Mouse (Mus musculus) ES-CJ7 (cell line): ENCODE data around the gene Trf.

Source experiments
- DNase-seq: peaks from one replicate; pipeline ENCODE4 v3.0.0; 2011; ENCODE audit warnings: low read depth, low spot score

The Trf gene

DNA sequence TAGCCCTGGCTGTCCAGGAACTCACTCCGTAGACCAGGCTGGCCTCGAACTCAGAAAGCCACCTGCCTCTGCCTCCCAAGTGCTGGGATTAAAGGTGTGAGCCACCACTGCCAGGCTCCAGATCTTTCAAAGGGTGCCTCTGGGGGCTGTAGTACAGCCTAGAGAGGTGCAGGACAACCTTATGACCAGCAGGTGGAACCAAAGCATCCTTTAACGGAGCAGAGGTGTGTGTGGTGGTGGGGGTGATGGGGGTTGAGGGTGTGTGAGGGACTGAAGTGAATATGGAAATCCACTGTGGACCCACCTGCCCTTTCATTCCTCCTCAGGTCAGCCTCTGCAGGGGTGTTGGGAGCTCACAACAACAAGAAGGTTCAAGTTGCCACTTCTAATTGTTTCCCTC is 4.8 kb downstream of the Trf start:
- DNase-seq, result peak; percentile 71

DNA sequence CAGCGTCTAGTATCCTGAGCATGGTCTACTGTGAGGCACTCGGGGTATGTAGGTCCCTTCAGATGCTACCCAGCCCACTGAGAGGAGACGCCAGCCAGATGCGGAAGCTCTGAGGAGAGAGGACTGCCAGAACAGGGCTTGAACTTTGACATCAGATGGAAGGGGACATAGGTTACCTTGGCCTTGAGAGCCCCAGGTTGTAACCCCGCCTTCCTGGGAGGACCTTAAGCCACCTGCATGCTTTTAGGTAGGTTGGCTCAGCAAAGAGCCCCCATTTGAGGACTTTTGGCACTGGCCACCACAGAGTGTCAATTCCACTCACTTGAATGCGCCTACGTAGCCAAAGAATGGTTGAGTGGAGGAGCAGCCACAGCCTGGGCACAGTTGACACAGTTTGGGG is 5.5 kb downstream of the Trf start:
- no peak for DNase-seq

DNA sequence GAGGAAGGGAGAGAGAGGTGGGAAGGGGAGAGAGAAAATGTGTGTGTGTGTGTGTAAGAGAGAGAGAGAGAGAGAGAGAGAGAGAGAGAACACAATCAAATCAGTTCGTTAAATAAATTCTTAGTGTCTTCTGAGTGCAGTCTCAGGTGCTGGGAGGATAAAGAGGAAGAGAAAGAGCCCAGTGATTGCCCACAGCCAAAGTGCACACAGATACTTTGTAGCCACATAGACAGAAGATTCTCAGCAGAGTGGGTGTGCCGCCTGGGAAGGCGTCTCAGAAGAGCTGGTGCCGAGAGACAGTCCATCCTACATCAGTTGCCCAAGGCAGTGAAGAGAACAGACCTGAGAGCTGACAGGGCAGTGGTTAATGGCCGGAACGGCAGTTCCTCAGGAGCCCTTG is 16.0 kb downstream of the Trf start:
- DNase-seq, result no peak

DNA sequence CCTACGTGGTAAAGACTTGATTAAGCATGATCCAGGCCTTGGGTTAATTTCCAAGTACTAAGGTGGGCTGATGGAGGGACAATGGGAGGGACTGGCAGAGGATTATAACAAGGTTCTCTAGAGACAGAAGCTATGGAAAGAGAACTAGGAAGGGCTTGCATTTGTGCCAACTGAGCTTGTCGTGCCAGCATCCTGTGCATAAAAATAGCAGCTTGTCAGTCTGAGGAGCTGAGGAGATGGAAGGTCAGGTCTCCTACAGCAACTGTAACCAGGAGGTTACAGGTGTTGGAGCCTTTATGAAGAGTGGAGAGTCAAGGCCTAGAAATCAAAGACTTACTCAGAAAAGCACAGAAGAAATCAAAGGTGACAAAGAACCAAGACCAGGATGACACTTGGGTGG is 16.6 kb downstream of the Trf start:
- no peak for DNase-seq

DNA sequence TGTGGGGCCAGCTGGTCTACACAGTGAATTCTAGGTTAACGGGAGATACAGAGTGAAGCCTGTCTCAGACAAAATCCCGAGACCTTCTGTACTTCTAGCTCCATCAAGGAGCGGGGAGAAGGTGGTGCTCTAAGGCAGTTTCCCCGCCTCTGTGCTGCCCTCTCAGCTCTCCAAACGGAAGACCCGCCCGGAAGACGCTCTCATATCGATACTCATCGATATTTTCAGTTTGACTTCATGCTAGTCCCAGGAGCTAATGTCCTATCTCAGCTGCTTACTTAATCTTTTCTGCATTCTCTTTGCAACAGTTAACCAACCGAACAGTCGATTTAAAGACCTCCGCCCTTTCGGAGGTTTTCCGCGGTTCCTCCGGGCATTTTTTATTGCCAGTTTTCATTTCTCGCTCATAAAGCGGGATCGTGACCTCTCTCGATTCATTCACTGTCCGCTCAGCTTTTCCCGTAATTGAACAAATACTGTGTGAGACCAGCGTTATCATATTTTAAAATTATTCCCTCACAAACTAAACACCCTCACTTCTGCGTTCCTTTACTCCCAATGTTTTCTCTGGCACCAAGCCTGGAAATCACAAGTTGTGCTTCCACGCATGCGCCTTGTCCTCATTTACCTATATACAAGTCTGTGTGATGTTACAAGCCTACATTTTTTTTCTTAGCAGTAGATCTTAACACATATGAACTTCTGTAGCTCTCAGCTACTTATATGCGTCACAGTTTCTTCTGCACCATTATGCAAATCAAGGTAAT is 17.4 kb downstream of the Trf start:
- DNase-seq, result no peak

DNA sequence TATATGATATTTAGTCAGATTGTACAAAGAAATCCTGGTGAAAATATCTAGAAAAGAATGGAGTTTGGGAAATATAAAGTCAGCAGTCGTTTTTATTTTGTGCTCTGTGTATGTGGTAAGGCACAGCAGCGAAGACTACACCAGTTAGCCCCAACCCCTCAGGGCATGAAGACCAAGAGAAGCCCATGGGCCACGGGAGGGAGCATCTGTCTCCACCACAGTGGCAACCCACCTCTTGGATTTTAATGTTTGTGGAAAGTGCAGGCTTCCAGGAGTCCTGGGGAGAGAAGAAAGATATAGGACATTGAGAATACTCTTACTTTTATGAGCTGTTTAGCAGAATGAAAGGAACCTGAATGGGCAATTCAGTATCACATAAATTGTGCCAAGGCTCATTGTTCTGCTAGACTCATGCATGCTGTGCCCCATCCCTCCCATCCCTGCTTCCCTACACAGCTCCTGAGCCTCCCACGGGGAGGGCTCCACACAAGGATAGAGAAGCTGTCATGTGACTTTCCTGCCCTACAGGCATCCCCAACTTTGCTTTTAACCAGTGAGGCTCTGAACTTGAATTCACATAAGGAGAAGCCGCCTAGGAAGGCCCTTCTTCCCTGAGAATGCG is 21.3 kb downstream of the Trf start:
- DNase-seq, result no peak

DNA sequence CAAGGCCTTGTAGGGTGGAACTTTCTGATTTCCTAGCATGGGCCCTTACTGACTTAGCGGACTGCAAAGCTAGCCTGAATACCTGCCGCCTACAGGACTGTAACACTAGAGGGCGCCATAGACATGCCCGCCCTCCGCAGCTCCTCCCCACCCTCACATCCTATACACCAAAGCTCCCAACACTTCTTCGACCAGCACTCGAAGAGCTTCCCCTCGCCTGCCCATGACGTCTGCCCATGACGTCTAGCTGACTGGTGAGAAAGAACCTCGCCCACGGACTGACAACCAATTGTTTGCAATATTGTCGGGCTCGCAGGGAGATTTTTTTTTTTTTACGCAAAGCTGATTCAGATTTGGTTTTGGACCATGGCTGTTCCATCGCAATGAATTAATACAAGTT is 22.4 kb downstream of the Trf start:
- peak; percentile 91 for DNase-seq

DNA sequence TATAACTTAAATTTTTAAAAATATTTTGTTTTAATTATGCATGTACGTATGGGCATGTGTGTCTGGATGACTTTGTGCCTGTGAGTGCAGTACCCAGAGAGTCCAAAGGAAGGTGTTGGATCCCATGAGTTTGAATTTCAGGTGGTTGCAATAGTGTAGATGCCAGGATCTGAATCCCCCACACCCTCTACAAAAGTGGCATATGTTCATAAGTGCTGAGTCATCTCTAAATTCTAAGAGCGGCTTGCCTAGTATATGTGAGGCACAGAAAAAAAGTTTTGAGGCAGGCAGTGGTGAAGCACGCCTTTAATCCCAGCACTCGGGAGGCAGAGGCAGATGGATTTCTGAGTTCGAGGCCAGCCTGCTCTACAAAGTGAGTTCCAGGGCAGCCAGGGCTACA is 24.5 kb downstream of the Trf start:
- no peak for DNase-seq

DNA sequence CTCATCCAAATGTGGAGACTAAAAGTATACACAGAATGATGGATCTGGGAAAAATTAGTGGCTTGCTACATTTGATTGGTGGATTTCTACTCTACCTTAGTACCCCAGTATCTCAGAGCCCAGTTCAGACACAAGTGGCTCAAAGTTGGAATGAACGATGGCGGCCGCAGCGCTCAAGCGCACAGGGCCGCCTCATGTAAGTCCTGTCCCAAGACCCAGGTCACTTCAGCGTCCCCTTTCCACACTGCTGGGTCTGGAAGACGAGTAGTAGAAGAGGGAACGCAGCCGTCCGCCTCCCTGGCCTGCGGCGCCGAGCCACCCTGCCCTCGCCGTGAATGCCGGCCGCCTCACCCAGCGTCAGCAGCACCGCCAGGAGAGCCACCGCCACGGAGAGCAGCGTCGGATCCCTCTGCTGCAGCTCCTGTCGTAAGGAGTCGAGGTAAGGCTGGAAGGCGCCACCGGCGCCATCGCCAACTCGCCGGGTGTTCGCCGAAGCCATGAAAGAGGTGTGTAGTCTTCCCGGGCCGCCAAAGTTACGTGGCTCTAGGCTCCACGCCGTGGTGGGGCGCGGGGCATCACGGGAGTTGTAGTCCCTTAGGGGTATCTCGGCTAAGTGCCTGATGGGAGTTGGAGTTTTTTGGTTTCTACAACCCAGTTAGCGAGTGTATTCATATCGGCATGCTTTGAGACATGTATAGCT is 28.5 kb downstream of the Trf start, which contains the start of gene Srprb:
TSS of gene Srprb (minus strand) at position 577 of the 700 bp plus-strand sequence.
- DNase-seq, result peak; percentile 90

DNA sequence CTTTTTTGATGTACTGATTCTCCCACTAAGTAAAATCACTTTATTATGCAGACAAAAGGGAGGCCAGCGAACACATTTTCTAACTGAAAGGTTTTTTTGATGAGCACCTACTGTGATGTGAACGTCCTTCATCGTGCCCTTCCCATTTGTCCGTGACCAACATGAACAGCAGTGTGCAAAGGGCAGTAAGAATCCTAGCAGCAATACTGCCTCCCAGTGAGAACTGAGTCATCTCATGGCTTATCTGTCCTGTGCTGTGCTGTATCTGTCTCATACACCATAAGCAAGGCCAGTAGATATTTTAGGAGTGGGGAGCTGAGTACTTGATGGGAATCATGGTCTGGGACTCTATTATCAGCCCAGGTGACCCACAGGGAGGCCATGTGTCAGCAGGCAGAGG is 41.8 kb downstream of the Trf start:
- no peak for DNase-seq

DNA sequence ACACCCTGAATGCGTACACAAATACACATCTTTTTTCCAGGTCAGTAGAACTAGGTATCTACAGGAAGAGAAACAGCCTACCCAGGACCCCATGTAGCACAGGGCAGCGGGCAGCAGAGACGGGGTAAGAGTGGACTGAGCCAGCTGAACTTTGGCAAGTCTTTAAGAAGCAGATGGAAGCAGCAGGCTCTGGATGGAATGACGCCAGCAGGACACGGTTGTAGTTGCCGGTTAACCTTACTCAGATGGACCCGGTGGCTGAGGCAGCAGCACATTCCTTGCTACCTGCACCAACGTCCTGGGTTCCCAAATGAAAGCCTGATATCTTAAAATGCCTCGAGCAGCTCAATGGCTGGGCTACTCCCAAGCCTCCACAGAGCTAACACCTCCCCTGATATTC is 43.5 kb downstream of the Trf start:
- no peak for DNase-seq

DNA sequence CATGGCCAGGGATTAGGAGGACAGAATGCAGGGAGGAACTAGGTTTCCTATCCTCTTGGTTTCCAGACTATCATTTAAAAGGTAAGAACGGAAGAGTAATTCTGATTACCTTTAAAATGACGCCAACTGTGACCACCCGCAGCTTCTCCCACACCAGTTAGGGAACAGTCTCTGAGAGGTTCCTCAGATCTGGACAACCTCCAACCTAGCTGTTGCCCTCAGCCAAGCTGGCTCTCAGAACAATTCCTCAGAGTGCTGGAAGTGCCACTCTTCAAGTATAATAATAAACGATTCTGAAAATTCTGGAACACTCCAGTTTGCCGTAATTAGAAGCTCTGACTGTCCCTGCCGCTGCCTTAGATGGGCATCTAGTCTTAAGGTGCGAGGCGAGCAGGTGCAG is 44.3 kb downstream of the Trf start:
- no peak for DNase-seq

DNA sequence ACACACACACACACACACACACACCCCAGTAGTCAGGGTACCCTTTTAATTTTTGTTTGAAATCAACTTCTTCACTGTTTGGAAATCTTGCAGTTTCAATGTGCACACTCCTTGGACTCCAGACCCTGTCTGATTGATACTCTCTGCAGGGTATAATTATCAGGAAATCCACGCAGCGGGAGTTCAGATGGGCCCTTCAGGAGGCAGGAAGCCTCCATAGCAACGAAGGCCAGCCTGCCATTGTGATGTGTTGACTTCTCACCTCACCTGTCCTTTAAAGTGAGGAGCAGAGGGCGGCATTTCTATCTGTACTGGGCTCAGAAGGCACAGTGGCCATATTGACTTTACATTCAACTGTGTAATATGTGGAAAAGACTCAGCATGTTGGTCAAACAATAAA is 45.4 kb downstream of the Trf start:
- DNase-seq, result peak; percentile 80

DNA sequence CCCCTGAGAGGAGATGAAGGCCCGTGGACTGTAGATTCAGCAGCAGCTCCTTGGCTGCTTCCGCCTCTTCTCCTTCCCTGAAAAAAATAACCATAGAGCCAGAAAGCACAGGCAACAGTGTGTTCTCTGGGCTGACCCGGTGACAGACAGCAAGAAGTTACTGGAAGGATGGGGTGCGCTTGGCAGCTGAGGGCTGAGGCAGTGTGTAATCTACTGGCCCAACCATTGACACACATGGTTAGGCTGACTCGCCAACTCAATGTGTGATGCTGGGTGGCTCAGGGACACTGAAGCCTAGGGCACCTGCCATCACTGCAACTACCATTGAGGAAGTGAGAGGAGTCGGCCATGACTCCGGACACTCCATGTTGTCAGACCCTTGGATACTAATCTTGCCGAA is 48.4 kb downstream of the Trf start:
- no peak for DNase-seq

DNA sequence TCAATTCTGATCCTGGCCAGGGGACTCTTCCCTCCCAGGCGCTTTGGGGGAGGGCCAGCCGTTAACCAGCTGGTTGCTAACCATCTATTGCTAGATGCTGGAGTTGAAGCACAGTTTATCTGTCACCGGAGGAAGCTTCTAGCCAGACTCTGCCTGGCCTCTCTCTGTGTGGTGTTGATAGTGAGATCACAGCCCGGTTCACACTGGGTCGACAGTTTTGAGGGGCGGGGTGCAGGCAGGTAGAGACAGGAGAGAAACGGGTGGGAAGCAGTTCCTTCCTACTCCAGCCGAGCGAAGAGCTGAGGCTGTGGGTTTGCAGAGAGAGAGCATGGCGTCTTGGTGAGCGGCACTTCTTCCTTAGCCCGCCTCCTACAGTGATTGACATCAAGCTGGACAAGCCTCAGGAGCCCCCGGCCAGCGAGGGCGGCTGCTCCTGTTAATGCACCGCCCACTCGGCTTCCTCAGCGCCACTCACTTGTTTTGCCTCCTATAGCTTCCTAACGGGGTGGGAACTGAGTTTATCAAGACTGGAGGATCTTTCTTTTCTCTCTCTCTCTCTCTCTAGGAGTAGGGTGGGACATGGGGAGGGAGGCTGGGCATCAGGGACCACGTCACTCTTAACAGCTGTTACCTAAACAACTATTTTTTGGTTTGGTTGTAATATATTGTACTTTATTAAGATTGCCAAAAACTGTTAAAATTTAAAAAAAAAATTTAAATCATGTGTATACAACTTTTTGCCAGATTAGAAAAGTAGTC is 49.3 kb downstream of the Trf start:
- peak; percentile 82 for DNase-seq

DNA sequence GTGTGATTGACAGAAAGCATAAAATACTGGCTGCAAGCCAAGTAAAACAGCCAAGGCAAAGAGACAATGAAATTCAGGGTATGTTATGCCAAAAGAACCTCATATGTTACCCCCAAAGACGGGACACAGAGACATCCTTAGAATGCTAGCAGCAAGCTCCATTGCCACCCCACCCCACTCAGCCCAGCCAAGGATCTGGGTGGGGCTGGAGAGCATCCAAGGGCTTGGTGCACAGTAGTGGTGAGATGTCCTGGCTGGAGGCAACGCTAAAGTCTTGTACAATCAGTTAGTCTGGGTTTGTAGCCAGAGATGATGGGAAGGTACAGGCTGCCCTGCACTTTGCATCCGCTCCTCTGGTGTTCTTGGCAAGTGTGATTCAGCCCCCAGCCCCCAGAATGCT is 49.9 kb downstream of the Trf start:
- no peak for DNase-seq

DNA sequence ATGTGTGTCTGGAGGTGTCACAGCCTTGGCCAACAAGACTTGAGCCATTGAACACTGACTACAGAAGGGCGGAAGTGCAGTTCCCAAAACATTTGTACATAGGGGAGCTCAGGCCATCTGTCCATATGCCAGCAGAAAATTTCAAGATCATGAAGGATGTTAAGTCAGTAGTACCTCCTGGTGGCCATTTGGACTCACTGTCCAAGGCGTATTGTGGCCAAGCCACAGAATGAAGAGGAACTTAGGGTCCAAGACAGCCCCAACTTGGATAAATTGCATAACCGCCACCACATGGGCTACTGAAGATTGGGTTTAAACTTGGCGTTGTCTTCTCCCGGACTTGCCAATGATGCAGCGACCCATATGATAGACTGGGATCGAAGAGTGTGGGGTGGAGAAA is 54.6 kb downstream of the Trf start:
- DNase-seq, result no peak

DNA sequence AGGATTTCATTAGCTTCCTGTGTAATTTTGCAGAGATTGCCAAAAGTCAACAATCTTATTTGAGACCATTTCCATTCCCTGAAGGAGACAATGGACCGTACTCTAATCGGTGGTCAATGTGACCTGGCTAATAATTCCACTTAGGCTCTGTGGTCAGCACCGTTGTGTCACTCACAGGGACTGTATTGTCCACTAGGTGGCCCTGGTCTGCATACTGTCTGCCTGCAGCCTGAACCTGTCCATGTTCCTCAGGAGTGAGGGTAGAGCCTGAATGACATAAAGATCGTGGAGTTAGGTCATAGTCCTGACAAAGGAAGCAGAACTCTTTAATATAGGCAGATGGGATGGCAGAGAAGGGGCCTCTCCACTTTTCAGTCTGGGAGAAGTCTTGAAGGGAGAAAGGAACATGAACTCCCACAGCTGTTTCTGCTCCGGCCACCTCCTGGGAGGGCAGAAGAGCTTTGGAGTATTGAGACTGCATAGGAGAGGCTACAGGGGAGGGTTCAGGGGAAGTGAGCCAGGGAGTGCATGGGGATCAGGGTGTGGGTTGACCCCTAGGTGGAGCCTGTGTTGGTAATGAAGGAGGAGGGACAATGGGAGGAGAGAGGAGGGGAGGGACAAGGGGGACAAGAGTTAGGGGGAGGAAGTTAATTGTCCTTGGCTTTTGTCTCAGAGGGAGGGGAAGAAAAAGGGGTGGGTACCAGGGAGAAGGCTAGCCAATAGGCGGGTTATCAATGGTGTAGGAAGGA is 55.3 kb downstream of the Trf start:
- DNase-seq, result peak; percentile 70

DNA sequence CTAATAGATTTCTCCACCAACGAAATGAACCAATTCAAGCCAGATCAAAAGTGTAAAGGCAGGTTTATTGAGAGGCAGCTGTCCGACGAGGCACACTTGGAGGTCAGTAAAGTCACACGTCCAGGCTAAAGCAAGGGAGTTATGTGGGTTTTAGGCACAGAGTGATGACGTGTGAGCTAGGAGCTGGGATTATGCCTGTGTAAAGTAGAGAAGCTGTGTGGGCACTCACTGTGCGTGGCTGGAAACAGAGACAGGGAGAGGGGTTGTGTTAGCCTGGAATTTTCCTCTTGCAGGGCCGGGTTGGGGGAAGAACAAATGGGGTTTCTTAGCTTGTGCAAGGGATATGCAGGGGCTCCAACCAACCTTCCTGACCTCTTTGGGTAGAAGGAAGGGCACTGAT is 61.5 kb downstream of the Trf start:
- DNase-seq, result no peak

DNA sequence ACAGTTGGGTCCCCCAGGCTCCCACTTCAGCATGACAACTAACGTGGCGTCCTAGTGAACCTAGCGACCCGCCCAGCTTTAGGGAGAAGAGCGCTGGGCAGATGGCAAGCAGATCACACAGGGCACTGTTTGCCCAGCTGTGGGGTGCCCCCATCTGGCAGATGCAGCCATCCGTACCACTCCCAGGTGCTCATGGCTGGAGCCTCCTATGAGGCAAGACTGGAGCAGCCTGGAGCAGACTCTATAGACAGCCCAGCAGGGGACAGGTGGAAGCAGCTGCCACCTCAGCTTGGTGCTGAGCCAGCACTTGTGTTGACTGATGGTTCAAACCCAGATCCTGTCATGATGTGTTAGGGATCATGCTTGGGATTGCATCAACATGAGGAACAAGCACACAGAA is 62.2 kb downstream of the Trf start:
- no peak for DNase-seq

DNA sequence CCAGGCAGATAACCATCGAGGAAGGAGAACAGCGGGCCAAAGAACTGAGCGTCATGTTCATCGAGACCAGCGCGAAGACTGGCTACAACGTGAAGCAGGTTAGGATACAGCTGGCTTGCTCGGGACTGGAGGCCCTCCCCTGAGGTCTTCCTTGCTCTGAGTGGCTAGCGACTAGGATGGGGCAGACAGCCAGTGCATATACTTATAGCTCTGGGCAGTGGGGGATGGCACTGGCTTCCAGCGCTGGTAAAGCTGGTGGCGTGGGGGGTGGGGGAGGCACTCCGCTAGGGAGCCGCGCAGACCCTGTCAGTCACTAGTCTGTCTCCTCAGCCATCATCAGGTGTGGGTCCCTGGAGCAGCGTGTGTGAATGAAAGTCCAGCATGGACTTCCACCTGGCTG is 66.4 kb downstream of the Trf start:
- no peak for DNase-seq
